Mouse (Mus musculus) naive thymus-derived CD4-positive, alpha-beta T cell, adult 2 months (primary cell): Measurements from ENCODE around the gene Nrip1.

Source experiments
- DNase-seq: peaks from one replicate; pipeline ENCODE4 v3.0.0-alpha.2; 2011; ENCODE audit warnings: low read depth

Gene Nrip1

GRCm38 (mm10) chr16:76315642-76316041 is 58.0 kb downstream of the Nrip1 start:
- DNase-seq = no peak

- DNase-seq = no peak
Measured at GRCm38 (mm10) chr16:76314013-76314950, 59.3 kb downstream of the Nrip1 start.

GRCm38 (mm10) chr16:76312887-76313420 is 60.7 kb downstream of the Nrip1 start:
- no peak for DNase-seq

GRCm38 (mm10) chr16:76310791-76311190 is 62.8 kb downstream of the Nrip1 start:
- peak; percentile 55 for DNase-seq

GRCm38 (mm10) chr16:76310286-76310685 is 63.3 kb downstream of the Nrip1 start:
- DNase-seq = peak; percentile 71

- peak; percentile 33 for DNase-seq
Measured at GRCm38 (mm10) chr16:76309280-76309679, 64.3 kb downstream of the Nrip1 start.

GRCm38 (mm10) chr16:76307039-76307438 is 66.6 kb downstream of the Nrip1 start:
- DNase-seq = no peak

GRCm38 (mm10) chr16:76306446-76306845 is 67.2 kb downstream of the Nrip1 start:
- no peak for DNase-seq

GRCm38 (mm10) chr16:76303436-76303835 is 70.2 kb downstream of the Nrip1 start:
- DNase-seq = no peak

- DNase-seq = no peak
Measured at GRCm38 (mm10) chr16:76301728-76302050, 71.9 kb downstream of the Nrip1 start.

GRCm38 (mm10) chr16:76301037-76301727 is 72.4 kb downstream of the Nrip1 start:
- no peak for DNase-seq

- DNase-seq = no peak
Measured at GRCm38 (mm10) chr16:76300452-76300851, 73.2 kb downstream of the Nrip1 start.

GRCm38 (mm10) chr16:76299511-76299910 is 74.1 kb downstream of the Nrip1 start:
- DNase-seq = peak; percentile 67

- no peak for DNase-seq
Measured at GRCm38 (mm10) chr16:76295322-76295721, 78.3 kb downstream of the Nrip1 start.

- DNase-seq = no peak
Measured at GRCm38 (mm10) chr16:76294550-76294949, 79.1 kb downstream of the Nrip1 start.

- no peak for DNase-seq
Measured at GRCm38 (mm10) chr16:76293765-76294463, 79.7 kb downstream of the Nrip1 start.

- no peak for DNase-seq
Measured at GRCm38 (mm10) chr16:76293176-76293575, 80.5 kb downstream of the Nrip1 start.

- no peak for DNase-seq
Measured at GRCm38 (mm10) chr16:76292656-76293055, 81.0 kb downstream of the Nrip1 start.

- DNase-seq = no peak
Measured at GRCm38 (mm10) chr16:76291366-76291765, 82.3 kb downstream of the Nrip1 start.

- DNase-seq = no peak
Measured at GRCm38 (mm10) chr16:76289495-76289894, 84.1 kb downstream of the Nrip1 start.

- peak; percentile 60 for DNase-seq
Measured at GRCm38 (mm10) chr16:76283796-76284195, 89.8 kb downstream of the Nrip1 start.

GRCm38 (mm10) chr16:76281850-76282249 is 91.8 kb downstream of the Nrip1 start:
- DNase-seq = no peak
